In the genomic region with DNA sequence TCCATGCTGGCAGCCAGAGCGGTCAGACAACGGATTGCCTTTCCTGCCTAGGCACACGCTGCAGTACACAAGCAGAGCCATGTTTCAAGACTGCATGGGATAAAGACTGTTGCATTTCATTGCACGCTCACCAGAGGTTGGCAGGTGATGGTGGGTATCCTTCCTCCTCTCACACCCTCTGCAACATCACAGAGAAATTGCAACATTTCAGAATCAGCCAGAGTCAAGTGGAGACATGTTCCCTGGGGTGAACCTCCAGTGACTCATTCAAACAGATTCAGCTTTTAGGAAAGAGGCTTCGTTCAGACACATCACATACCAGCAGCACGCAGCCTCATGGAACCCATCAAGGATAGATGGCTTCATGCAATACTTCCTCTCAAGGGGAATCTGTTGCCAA, we compare ENCODE assay signal across 26 mouse cellular contexts.
DNase-seq lines count a peak whose midpoint lies in the region; ATAC-seq and TF ChIP-seq lines count a peak whose summit lies in the region.
"Had no signal": no experiment of that assay in that cellular context is flagged by ENCODE, and none has a peak within 500 bp of the region (broad histone marks: within the 10 kb centered on the region; RNA-seq: fewer than 3 reads in every experiment).

No protein-coding gene starts in this region.

- WGBS in limb, embryonic 14.5 days, result 89% methylated on average over 6 of the region's 6 CpGs
- 90% methylated on average over 6 of the region's 6 CpGs for WGBS in limb, embryonic 10.5 days

- no peak overlapping the region for H3K9ac ChIP-seq in limb, embryonic 14.5 days (ENCODE audit: low read depth, low read length, severe bottlenecking)
- H3K9ac ChIP-seq: embryonic facial prominence, embryonic 13.5 days; forebrain, embryonic 15.5 days; heart, embryonic 13.5 days; hindbrain, embryonic 12.5 days; kidney, embryonic 15.5 days; limb, embryonic 13.5 days; liver, embryonic 13.5 days had no signal

- no peak overlapping the region for H3K4me3 ChIP-seq in limb, embryonic 14.5 days (replicated peaks; ENCODE audit: low read length)
- no peak overlapping the region for H3K4me3 ChIP-seq in limb, embryonic 10.5 days
- H3K4me3 ChIP-seq in embryonic fibroblast, embryonic 13.5 days (ENCODE audit: insufficient read depth, low read length), result no peak overlapping the region
- H3K4me3 ChIP-seq: embryonic facial prominence, embryonic 13.5 days; forebrain, embryonic 15.5 days; heart, adult 2 months; heart, embryonic 13.5 days; hindbrain, embryonic 12.5 days; kidney, embryonic 15.5 days; limb, embryonic 13.5 days; liver, embryonic 13.5 days; midbrain, embryonic 10.5 days had no signal

- peak; percentile 40 for DNase-seq in limb, embryonic 14.5 days (ENCODE audit: low spot score)
- no peak for DNase-seq in limb, embryonic 10.5 days (ENCODE audit: low spot score)
- peak; percentile 66 for DNase-seq in 3T3-L1 (ENCODE audit: low read depth, low spot score)
- DNase-seq in cerebellum, adult 9-10 months, result no peak
- no peak for DNase-seq in lung, postnatal 4 days
- DNase-seq: adrenal gland, postnatal 25 days; B cell, adult 2 months; cerebellum, postnatal 10 days; gastrocnemius, postnatal 10 days; heart, adult 2 months; heart, postnatal 14 days; kidney, adult 11 months; kidney, postnatal 36 days; liver, embryonic 13.5 days; lung, adult 2 months had no signal

- no peak for ATAC-seq in limb, embryonic 14.5 days (ENCODE audit: low FRiP score, low read depth)
- peak; percentile 55 for ATAC-seq in megakaryocyte progenitor cell, adult 5-6 weeks (replicated peaks; ENCODE audit: poor library complexity)
- ATAC-seq: forebrain, embryonic 15.5 days had no signal

- peaks cover 17% of the 10 kb centered on the region for H3K4me1 ChIP-seq in limb, embryonic 14.5 days (ENCODE audit: control insufficient read depth, insufficient read depth, low read length)
- H3K4me1 ChIP-seq in limb, embryonic 10.5 days, result peaks cover 23% of the 10 kb centered on the region
- H3K4me1 ChIP-seq in embryonic fibroblast, embryonic 13.5 days (ENCODE audit: control insufficient read depth, insufficient read depth, low read length), result peaks cover 6% of the 10 kb centered on the region; the same call in 1 of the 2 replicates

- TF ChIP-seq CTCF in embryonic fibroblast, embryonic 13.5 days (IDR thresholded peaks at IDR 0.05; ENCODE audit: borderline replicate concordance, insufficient read depth, low read length), result no peak

- H3K27ac ChIP-seq in limb, embryonic 14.5 days (replicated peaks; ENCODE audit: low read depth, low read length), result no peak overlapping the region
- no peak overlapping the region for H3K27ac ChIP-seq in limb, embryonic 10.5 days
- peak overlapping the region; percentile 49; the same call in 1 of the 2 replicates for H3K27ac ChIP-seq in embryonic fibroblast, embryonic 13.5 days (ENCODE audit: insufficient read depth, low read length)
- H3K27ac ChIP-seq: embryonic facial prominence, embryonic 13.5 days; forebrain, embryonic 15.5 days; heart, adult 2 months; heart, embryonic 13.5 days; hindbrain, embryonic 12.5 days; kidney, embryonic 15.5 days; limb, embryonic 13.5 days; liver, embryonic 13.5 days; midbrain, embryonic 10.5 days had no signal

- H3K4me2 ChIP-seq in limb, embryonic 14.5 days (replicated peaks; ENCODE audit: low read depth, low read length, severe bottlenecking), result no peak overlapping the region
- H3K4me2 ChIP-seq: embryonic facial prominence, embryonic 13.5 days; forebrain, embryonic 15.5 days; heart, embryonic 13.5 days; hindbrain, embryonic 12.5 days; kidney, embryonic 15.5 days; limb, embryonic 13.5 days; liver, embryonic 13.5 days had no signal

- no peaks in the 10 kb centered on the region for H3K27me3 ChIP-seq in limb, embryonic 14.5 days (ENCODE audit: control insufficient read depth, insufficient read depth, low read length)
- no peaks in the 10 kb centered on the region for H3K27me3 ChIP-seq in limb, embryonic 10.5 days (ENCODE audit: low read depth, poor library complexity, severe bottlenecking)
- H3K27me3 ChIP-seq: CH12.LX; embryonic facial prominence, embryonic 13.5 days; forebrain, embryonic 15.5 days; heart, embryonic 13.5 days; hindbrain, embryonic 12.5 days; kidney, embryonic 15.5 days; limb, embryonic 13.5 days; liver, embryonic 13.5 days had no signal

- no peaks in the 10 kb centered on the region for H3K9me3 ChIP-seq in limb, embryonic 14.5 days (ENCODE audit: control insufficient read depth, low read length)
- H3K9me3 ChIP-seq in limb, embryonic 10.5 days (replicated peaks), result no peaks in the 10 kb centered on the region
- H3K9me3 ChIP-seq: embryonic facial prominence, embryonic 13.5 days; forebrain, embryonic 15.5 days; G1E; heart, embryonic 13.5 days; hindbrain, embryonic 12.5 days; kidney, embryonic 15.5 days; limb, embryonic 13.5 days; liver, embryonic 13.5 days; midbrain, embryonic 10.5 days had no signal

- no peak for TF ChIP-seq POLR2A in limb, embryonic 14.5 days (IDR thresholded peaks at IDR 0.05; ENCODE audit: borderline replicate concordance, extremely low read depth, insufficient read depth, insufficient read length)
- no peak for TF ChIP-seq POLR2A in embryonic fibroblast, embryonic 13.5 days (IDR thresholded peaks at IDR 0.05; ENCODE audit: low read depth, low read length)

- H3K36me3 ChIP-seq in limb, embryonic 14.5 days (ENCODE audit: control insufficient read depth, insufficient read depth, low read length), result 0 out of 2 replicates have a peak, but pooled peaks cover 3% of the 10 kb centered on the region
- no peaks in the 10 kb centered on the region for H3K36me3 ChIP-seq in limb, embryonic 10.5 days
- H3K36me3 ChIP-seq: forebrain, embryonic 15.5 days; hindbrain, embryonic 12.5 days; liver, embryonic 13.5 days had no signal

Comparison
In these comparisons a context has a peak if more than half of its experiments do, and no peak if none do; other contexts are left out.
1. DNase-seq: peak in limb, embryonic 14.5 days (single experiment) and 3T3-L1 (single experiment); none in limb, embryonic 10.5 days (single experiment), cerebellum, adult 9-10 months (single experiment) and lung, postnatal 4 days (0 of 2).